Comparison of ENCODE assay signal across 21 mouse cellular contexts in the genomic region with DNA sequence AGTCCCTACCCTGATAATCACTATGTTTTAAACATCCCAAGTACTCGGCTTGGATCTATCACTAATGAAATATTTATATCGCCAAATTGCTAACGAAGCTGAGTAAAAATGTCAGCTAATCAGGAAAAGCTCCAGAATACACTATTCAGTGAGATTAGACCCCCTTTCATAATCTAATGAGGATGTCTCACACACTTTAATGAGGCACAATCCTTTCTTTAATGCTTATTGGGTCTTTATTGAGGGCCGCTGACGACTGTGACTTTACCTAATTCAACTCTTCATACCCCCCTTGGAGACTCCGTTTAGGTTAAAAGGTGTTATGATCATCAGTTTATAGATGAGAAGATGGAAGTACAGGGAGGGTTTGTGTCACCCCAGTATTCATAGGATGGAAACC.
"Had no signal": no experiment of that assay in that cellular context is flagged by ENCODE, and none has a peak within 500 bp of the region (broad histone marks: within the 10 kb centered on the region; RNA-seq: fewer than 3 reads in every experiment).

No protein-coding gene starts in this region.

- ATAC-seq: liver, embryonic 12.5 days; midbrain, embryonic 16.5 days had no signal

- H3K4me1 ChIP-seq: liver, embryonic 12.5 days; liver, embryonic 15.5 days; stomach, embryonic 15.5 days had no signal

- H3K27me3 ChIP-seq: limb, embryonic 13.5 days; liver, embryonic 12.5 days; liver, embryonic 15.5 days; lung, embryonic 15.5 days; midbrain, embryonic 12.5 days; neural tube, embryonic 13.5 days; stomach, embryonic 15.5 days had no signal

- H3K9ac ChIP-seq: limb, embryonic 13.5 days; liver, embryonic 12.5 days; liver, embryonic 15.5 days; lung, embryonic 15.5 days; midbrain, embryonic 12.5 days; neural tube, embryonic 13.5 days; stomach, embryonic 15.5 days had no signal

- H3K4me2 ChIP-seq: limb, embryonic 13.5 days; liver, embryonic 12.5 days; liver, embryonic 15.5 days; lung, embryonic 15.5 days; midbrain, embryonic 12.5 days; neural tube, embryonic 13.5 days; stomach, embryonic 15.5 days had no signal

- H3K36me3 ChIP-seq: limb, embryonic 10.5 days; limb, embryonic 13.5 days; liver, embryonic 12.5 days; liver, embryonic 15.5 days; lung, embryonic 15.5 days; midbrain, embryonic 12.5 days; neural tube, embryonic 13.5 days; stomach, embryonic 15.5 days had no signal

- H3K27ac ChIP-seq: kidney, postnatal 0 days; limb, embryonic 10.5 days; limb, embryonic 13.5 days; liver, embryonic 12.5 days; liver, embryonic 15.5 days; lung, embryonic 15.5 days; midbrain, embryonic 12.5 days; neural tube, embryonic 13.5 days; stomach, embryonic 15.5 days had no signal

- H3K4me3 ChIP-seq: limb, embryonic 10.5 days; limb, embryonic 13.5 days; liver, embryonic 12.5 days; liver, embryonic 15.5 days; lung, embryonic 15.5 days; midbrain, embryonic 12.5 days; myocyte; neural tube, embryonic 13.5 days; stomach, embryonic 15.5 days had no signal

- DNase-seq: kidney, adult 2 months; kidney, postnatal 36 days; liver; lung, adult 18-20 months; lung, postnatal 14 days; lung, postnatal 4 days; retina, postnatal 1 day; right cerebral cortex, postnatal 25 days; spleen, adult 18-20 months; thymus, postnatal 25 days had no signal

- H3K9me3 ChIP-seq: limb, embryonic 10.5 days; liver, embryonic 15.5 days; lung, embryonic 15.5 days; midbrain, embryonic 12.5 days; stomach, embryonic 15.5 days had no signal
